Mouse (Mus musculus) kidney, embryonic 15.5 days (tissue): ENCODE results near the gene Anks1b. TPM values are rescaled to one million over a fixed set of nuclear protein-coding genes. Genes with fewer than 3 reads are reported as not detected.

ENCODE experiments used
- polyA plus RNA-seq: library from polyadenylated mRNA; unstranded; fragments of >200 nt; fragmentation: Nextera tagmentation; extraction: Ambion mirVana; gene quantifications from 2 replicates; pipeline ENCODE4 v1.2.1, GENCODE M21; 2015

Anks1b gene
- polyA plus RNA-seq, 1 experiment from 2014 or later: 4.1 TPM

Other genes with a start within 250 kb of the Anks1b start
- gene Scyl2, start 187.2 kb upstream of the Anks1b start, polyA plus RNA-seq: 7.9 and 8.1 TPM in 2 replicates
- 33.4 and 35.3 TPM in 2 replicates for gene Actr6, start 141.2 kb upstream of the Anks1b start, polyA plus RNA-seq
- gene Uhrf1bp1l, start 128.5 kb upstream of the Anks1b start, polyA plus RNA-seq: 30.3 and 34.9 TPM in 2 replicates